Mouse (Mus musculus) frontal cortex, postnatal 36 days (tissue): ENCODE results near the gene Trim17.

Source experiments
- DNase-seq, 2 experiments: peaks; one replicate each; pipeline ENCODE4 v3.0.0; 2022; ENCODE audit warnings: low spot score in 2 of 2

The Trim17 gene

GRCm38 (mm10) chr11:58954420-58955142 lies at the start of gene Trim17, which contains the start of gene Hist3h2a:
Gene Trim17, plus strand, starts transcription at chr11:58954685.
Gene Hist3h2a, plus strand, starts transcription at chr11:58954685.
- peak; percentile 88 to 97 for DNase-seq

GRCm38 (mm10) chr11:58904838-58905237 lies 49.6 kb upstream of the Trim17 start:
- no peak for DNase-seq

- no peak for DNase-seq
Observed at GRCm38 (mm10) chr11:58913776-58914175, 40.7 kb upstream of the Trim17 start.

GRCm38 (mm10) chr11:58914461-58915028 lies 39.9 kb upstream of the Trim17 start:
- DNase-seq, result no peak

- DNase-seq, result no peak
Observed at GRCm38 (mm10) chr11:58916879-58917744, 37.4 kb upstream of the Trim17 start.

GRCm38 (mm10) chr11:58917745-58918366 lies 36.6 kb upstream of the Trim17 start, which contains the start of gene Btnl10:
Gene Btnl10, plus strand, starts transcription at chr11:58917908.
- no peak for DNase-seq

GRCm38 (mm10) chr11:58918759-58919158 lies 35.7 kb upstream of the Trim17 start:
- no peak for DNase-seq

GRCm38 (mm10) chr11:58922420-58922819 lies 32.1 kb upstream of the Trim17 start:
- DNase-seq, result no peak

- no peak for DNase-seq
Observed at GRCm38 (mm10) chr11:58926651-58927050, 27.8 kb upstream of the Trim17 start.

GRCm38 (mm10) chr11:58927053-58927452 lies 27.4 kb upstream of the Trim17 start:
- no peak for DNase-seq

- no peak for DNase-seq
Observed at GRCm38 (mm10) chr11:58927790-58928651, 26.5 kb upstream of the Trim17 start.

- no peak for DNase-seq
Observed at GRCm38 (mm10) chr11:58929055-58929454, 25.4 kb upstream of the Trim17 start.

GRCm38 (mm10) chr11:58929641-58930040 lies 24.8 kb upstream of the Trim17 start:
- DNase-seq, result no peak

GRCm38 (mm10) chr11:58930254-58930653 lies 24.2 kb upstream of the Trim17 start:
- DNase-seq, result no peak

- DNase-seq, result no peak
Observed at GRCm38 (mm10) chr11:58931576-58931975, 22.9 kb upstream of the Trim17 start.

- DNase-seq, result no peak
Observed at GRCm38 (mm10) chr11:58937909-58938308, 16.6 kb upstream of the Trim17 start.

- DNase-seq, result peak; percentile 88 to 94
Observed at GRCm38 (mm10) chr11:58938322-58939087, 16.0 kb upstream of the Trim17 start, which contains the start of gene Rnf187. Gene Rnf187, minus strand, starts transcription at chr11:58938916.

GRCm38 (mm10) chr11:58939088-58939439 lies 15.4 kb upstream of the Trim17 start:
- DNase-seq, result no peak

- no peak for DNase-seq
Observed at GRCm38 (mm10) chr11:58944136-58944535, 10.3 kb upstream of the Trim17 start.

- no peak for DNase-seq
Observed at GRCm38 (mm10) chr11:58947306-58947705, 7.2 kb upstream of the Trim17 start.
